Mouse (Mus musculus) testis, adult 2 months (tissue): ENCODE measurements around the gene Map3k12.

Experiments
- CTCF ChIP-seq: fragments of 200-500 bp; IDR thresholded peaks from 2 replicates; pipeline ENCODE4 v1.5.1; 2012; ENCODE audit warnings: low read depth, mild to moderate bottlenecking, inconsistent platforms, low read length, moderate library complexity; ENCODE audit not compliant: control insufficient read depth, insufficient read depth, insufficient replicate concordance
- POLR2A ChIP-seq: fragments of 200-500 bp; IDR thresholded peaks from 2 replicates; pipeline ENCODE4 v1.6.1; 2012; ENCODE audit warnings: low read depth, mild to moderate bottlenecking, inconsistent platforms, low read length, moderate library complexity; ENCODE audit not compliant: control insufficient read depth

- TF ChIP-seq POLR2A (no peak), CTCF (no peak)
Measured at GRCm38 (mm10) chr15:102520416-102520815, 3.6 kb upstream of the Map3k12 start.
